Mouse (Mus musculus) embryonic fibroblast, embryonic 13.5 days (primary cell): ENCODE measurements around the gene Smad1.

Experiments used
- CTCF ChIP-seq: IDR thresholded peaks from 2 replicates; pipeline ENCODE4 v1.5.1; 2011; ENCODE audit warnings: mild to moderate bottlenecking, control low read depth, low read length, moderate library complexity, borderline replicate concordance; ENCODE audit not compliant: insufficient read depth
- POLR2A ChIP-seq: IDR thresholded peaks from 2 replicates; pipeline ENCODE4 v1.6.1; 2011; ENCODE audit warnings: low read depth, mild to moderate bottlenecking, control low read depth, low read length, moderate library complexity

DNA sequence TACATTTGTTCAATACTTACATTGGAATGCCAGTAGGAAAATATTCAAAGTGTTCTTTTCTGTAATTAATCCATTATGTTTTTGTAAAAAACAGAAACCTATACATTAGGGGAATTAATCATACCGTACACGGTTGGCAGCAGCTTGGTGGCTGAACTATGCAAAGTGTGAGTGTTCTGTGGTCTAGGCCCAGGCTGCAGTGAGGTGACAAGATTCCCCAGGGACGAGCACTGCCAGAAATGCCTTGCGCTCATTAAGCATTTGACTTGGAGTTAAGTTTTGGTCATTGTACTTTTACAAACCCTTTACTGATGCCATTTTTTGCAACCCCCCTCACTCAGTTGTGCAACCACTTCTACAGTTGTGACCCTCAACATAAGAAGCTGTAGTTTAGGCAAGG is 70.1 kb downstream of the Smad1 start:
- TF ChIP-seq CTCF (no peak), POLR2A (no peak)
